Mouse (Mus musculus) lung, postnatal 4 days (tissue): ENCODE measurements around the gene Trarg1.
"Not testable (repeated sequence)": the region's sequence is repeated elsewhere in the genome, so short reads cannot be mapped to it uniquely, and the experiment has no call there.

ENCODE experiments used
- DNase-seq, 2 experiments: peaks; one replicate each; pipeline ENCODE4 v3.0.0; 2021

Trarg1 gene

GRCm38 (mm10) chr11:76679508-76679907 lies at the start of gene Trarg1:
Gene Trarg1, plus strand, starts transcription at chr11:76679808.
- not testable (repeated sequence) for DNase-seq

GRCm38 (mm10) chr11:76630023-76630422 lies 49.6 kb upstream of the Trarg1 start:
- no peak for DNase-seq

- peak; percentile 9 to 29 for DNase-seq
Measured at GRCm38 (mm10) chr11:76630487-76630886, 49.1 kb upstream of the Trarg1 start.

DNA sequence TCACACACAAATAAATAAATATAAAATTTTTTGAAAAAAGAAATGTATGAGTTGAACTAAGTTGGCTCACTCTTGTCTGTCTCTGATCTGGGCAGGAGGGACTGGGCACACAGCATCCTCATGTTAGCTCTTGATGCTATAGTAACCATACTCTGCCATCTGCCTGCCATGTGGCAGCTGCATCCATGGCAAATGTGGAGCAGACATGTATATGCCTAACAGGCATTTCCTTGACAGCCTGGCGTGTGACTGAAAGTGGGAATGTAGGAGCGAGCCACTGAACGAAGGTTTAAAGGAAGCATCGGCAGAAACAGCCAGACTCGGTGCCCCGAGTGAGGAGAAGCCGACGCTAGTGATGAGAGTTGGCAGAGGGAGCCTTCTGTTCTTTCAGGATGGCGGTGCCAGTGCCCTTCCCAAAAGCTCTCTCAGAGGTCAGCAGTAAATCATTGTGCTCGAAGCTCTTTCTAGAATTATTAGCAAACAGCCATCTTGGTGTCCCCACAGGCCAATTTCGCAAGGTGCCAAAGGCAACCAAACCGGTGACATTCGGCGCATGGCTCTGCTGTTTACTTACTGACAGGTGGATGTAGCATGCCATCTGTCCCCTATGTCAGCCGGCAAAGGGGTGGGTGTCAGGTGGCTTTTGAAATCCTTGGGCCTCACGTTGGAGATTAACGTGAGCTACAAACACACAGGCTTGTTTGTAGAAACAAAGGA lies 40.2 kb upstream of the Trarg1 start:
- no peak for DNase-seq

- no peak for DNase-seq
Measured at GRCm38 (mm10) chr11:76640231-76640630, 39.4 kb upstream of the Trarg1 start.

- no peak for DNase-seq
Measured at GRCm38 (mm10) chr11:76644257-76644656, 35.4 kb upstream of the Trarg1 start.

GRCm38 (mm10) chr11:76645036-76645435 lies 34.6 kb upstream of the Trarg1 start:
- DNase-seq, result no peak

GRCm38 (mm10) chr11:76645955-76646354 lies 33.7 kb upstream of the Trarg1 start:
- peak; percentile 85 to 91 for DNase-seq

DNA sequence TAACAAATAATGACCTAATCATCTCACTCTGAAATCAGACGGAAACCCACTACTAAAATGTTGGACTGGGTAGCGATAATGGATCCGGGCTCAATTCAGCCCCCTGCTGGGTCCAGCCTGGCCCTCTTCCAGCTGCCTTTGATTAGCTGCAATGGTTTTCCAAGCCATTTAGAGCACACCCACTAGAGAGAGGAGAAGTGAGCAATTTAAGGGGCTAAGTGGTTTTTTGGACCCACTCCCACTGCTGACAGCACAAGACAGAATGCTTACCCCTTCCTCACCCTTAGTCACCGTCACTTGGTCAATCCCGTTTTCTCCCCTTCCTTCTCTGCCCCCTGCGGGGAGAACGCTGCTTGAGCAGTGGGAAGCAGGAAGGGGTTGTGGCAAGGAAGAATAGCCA lies 32.5 kb upstream of the Trarg1 start:
- no peak for DNase-seq

DNA sequence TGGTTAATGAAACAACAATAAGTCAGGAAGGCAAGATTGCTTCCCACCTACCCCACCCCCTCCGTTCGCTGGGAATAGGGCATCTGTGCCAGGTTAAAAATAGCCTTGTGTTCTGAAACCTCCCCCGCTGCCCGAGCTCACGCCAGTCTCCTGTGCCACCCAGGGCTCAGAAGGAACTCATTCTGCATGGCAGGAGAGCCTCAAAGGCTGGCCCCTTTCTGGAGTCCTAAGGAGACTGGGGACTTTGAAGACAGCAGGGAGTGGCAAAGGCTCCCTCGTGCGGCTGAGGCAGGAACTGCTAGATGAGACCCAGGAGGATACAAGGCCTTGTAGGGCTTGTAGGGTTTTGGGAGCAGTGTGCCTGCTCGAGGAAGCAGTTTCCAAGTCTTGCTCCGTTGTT lies 32.1 kb upstream of the Trarg1 start:
- peak; percentile 66 to 79 for DNase-seq

GRCm38 (mm10) chr11:76650862-76651560 lies 28.6 kb upstream of the Trarg1 start:
- DNase-seq, result no peak

- DNase-seq, result no peak
Measured at GRCm38 (mm10) chr11:76652838-76653334, 26.7 kb upstream of the Trarg1 start.

- DNase-seq, result peak in 1 of 2 experiments; percentile 62
Measured at GRCm38 (mm10) chr11:76655106-76655505, 24.5 kb upstream of the Trarg1 start.

GRCm38 (mm10) chr11:76657450-76657970 lies 22.1 kb upstream of the Trarg1 start:
- no peak for DNase-seq

DNA sequence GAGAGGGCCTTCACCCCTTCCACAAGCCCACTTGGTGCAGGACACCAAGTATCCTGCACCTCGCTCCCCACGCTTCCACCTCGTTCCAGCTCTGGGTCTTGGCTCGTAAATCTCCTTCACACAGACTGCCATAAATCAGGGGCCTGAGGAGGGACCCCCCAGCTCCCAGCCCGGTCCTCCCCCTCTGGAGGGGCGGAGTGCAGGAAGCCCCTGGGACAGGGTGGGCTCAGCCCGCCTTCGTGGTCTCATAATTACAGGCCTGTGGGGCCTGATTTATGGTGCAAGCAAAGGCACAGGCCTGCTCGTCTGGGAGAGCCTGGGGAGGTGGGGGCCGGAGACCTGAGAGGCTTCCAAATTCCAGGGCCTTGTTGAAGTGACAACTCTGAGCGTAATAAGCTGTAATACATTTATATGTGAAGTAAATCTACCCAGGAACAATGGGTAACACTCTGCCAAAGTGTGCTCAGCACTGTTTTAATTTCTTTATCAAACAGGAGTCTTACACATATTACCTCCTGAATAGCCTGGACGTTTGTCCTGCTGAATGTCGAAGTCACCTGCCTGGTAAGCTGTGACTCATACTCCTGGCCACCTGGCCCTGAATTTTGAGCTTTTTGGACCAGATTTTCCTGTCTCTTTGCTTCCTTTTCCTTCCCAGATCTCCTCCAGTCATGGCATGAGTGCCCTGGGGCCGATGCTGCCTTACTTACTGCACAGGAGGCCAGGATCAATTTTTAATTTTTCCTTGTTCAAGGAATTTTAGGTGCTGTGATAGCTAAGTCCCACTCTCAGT lies 20.3 kb upstream of the Trarg1 start:
- DNase-seq, result no peak

DNA sequence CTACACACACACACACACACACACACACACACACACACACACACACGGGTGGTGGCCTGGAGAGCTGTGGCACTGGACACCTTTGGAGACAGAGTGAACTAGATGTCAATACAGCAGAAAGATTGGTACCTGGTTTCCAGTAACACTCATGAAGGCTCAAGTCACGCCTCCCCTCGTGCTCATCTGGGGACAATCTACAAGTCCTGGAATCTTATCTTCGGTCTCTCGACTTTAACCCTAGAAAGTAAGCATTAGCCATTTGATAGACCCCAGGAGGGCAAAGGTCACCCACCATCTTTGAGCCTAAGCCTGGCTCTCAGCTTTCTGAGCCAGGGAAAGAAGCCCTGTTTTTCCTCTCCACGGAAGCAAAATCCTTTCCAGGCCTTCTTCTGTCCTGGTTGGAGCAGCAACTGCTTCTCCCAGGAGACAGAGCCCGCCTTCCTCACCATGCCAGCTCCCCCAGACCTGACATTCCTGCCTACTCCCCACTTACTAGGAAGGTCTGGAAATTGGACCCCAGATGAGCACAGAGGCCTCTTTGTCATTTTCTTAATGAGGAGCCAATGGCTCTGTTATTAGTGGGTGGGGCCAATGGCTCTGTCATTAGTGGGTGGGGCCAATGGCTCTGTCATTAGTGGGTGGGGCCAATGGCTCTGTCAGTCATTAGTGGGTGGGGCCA lies 17.7 kb upstream of the Trarg1 start:
- DNase-seq, result no peak

DNA sequence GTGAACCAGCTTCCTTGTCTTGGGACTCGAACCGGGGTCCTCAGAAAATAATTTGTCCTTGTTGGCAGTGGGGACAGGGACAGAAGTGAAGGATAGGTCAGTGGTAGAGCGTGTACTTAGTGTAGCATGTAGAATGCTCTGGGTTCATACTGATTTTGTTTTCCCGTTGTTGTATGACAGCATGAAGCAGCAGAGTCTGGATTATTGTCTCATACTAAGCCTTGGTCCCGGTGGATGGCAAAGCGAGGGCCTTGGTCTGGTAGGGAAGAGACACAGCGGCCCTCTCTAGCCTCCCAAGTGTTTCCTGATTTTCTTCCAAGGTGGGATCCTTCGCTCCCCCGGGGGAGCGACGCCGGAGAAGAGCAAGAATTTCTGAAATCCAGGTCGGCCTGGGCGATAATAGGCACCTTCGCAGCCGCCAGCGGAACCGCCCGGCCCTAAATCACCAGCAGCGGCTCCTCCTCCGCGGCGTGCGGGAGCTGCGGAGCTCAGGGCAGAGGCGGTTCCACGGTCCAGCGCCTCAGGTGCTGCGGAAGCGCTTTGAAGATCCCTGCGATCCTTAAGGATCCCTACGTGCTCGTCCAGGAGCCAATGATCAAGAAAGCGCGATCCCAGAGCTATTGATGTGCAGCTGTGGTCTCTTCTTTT lies 13.5 kb upstream of the Trarg1 start:
- DNase-seq, result no peak

DNA sequence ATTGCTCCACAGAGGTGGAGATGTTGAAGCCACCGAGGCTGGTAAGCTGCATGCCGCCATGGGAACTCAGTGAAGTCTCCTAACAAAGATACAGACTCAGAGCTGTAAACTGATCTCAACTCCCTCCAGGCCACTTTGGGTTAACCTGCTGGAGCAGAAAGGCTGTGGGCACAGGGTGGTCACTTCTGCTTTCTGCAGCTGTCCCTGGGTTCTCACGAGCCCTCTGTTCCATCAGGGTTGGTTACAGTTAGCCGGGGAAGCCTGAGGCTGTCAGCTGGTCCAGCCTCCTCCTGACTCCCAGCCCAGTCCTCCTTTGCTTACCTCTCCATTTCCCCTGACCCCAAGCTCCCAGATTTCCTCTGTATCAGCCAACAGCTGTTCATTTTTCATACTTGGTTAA lies 11.8 kb upstream of the Trarg1 start:
- no peak for DNase-seq

- DNase-seq, result no peak
Measured at GRCm38 (mm10) chr11:76671871-76672475, 7.6 kb upstream of the Trarg1 start, which contains the start of gene Bhlha9. Gene Bhlha9, plus strand, starts transcription at chr11:76672470.

DNA sequence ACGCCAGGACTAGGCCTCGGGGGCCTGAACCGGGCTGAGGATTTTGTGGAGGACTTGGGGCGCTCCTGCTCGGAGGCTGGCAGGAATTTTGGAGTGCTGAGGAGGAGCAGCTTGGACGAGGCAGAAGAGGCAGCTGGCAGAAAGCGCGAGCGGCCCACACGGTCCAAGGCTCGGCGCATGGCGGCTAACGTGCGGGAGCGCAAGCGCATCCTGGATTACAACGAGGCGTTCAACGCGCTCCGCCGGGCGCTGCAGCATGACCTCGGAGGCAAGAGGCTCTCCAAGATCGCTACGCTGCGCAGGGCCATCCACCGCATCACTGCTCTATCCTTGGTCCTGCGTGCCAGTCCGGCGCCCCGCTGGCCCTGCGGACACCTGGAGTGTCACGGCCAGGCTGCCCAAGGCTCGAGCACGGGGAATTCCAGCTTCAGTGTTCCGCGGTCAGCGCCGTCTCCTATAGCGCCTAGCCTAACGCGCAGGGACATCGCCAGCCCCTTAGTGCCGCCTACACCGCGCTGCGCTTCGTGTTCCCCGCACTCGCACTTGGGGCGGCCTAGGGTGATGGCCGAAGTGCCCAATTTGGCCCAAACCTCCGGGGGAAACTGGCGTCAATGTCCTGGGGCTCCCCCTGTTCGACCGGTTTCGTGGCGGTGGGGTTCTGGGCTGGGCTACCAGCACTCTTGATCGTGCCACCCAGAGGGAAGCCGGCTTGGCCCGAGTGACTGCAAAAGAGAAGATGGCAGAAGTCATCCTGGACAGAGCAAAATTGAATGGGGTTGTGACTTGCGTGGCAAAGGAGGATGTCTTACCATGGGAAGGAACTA lies 6.8 kb upstream of the Trarg1 start:
- DNase-seq, result no peak

DNA sequence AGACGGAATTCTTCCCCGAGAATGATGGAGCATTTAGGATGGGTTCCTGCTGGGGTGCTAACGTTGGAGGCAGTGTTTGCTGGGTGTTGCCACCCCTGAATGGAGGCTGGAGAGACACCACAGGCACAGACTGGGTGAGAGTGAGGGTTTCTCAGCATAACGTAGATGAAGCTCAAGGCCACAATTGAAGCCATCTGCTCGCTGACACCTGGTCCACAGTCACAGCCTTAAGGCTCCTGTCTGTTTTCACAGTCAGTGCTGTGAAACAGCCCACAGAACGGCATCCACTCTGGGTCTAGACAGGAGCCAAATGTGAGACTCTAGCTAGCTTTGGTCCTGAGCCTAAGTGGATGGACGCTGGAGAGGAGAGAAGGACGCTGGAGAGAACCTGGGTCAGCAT lies 5.4 kb upstream of the Trarg1 start:
- no peak for DNase-seq
